Mouse (Mus musculus) intestine, embryonic 15.5 days (tissue): ENCODE measurements around the gene Tmem131. TPM values are rescaled to one million over a fixed set of nuclear protein-coding genes. Genes with fewer than 3 reads are reported as not detected.

Experiments used
- ATAC-seq: fragments of 200-750 bp; cut with Nextera tagmentation; 2 replicates; pipeline ENCODE4 v1.8.0; 2017; ENCODE audit warnings: moderate TSS enrichment, moderate library complexity
- H3K27ac ChIP-seq: fragments of 300-500 bp; sonication (generic); 2 replicates; pipeline ENCODE4 v1.5.1; 2015; ENCODE audit warnings: mild to moderate bottlenecking, inconsistent platforms
- H3K27me3 ChIP-seq: fragments of 300-500 bp; sonication (generic); replicated peaks from 2 replicates; pipeline ENCODE4 v1.6.1; 2015; ENCODE audit warnings: inconsistent platforms
- H3K36me3 ChIP-seq: fragments of 300-500 bp; sonication (generic); 2 replicates; pipeline ENCODE4 v1.6.1; 2015; ENCODE audit warnings: inconsistent platforms
- H3K4me1 ChIP-seq: fragments of 300-500 bp; sonication (generic); replicated peaks from 2 replicates; pipeline ENCODE4 v1.6.1; 2015; ENCODE audit warnings: inconsistent platforms
- H3K4me2 ChIP-seq: fragments of 300-500 bp; sonication (generic); replicated peaks from 2 replicates; pipeline ENCODE4 v1.6.1; 2015; ENCODE audit warnings: mild to moderate bottlenecking, inconsistent platforms
- H3K4me3 ChIP-seq: fragments of 300-500 bp; sonication (generic); replicated peaks from 2 replicates; pipeline ENCODE4 v1.5.1; 2015; ENCODE audit warnings: inconsistent platforms
- H3K9ac ChIP-seq: fragments of 300-500 bp; sonication (generic); 2 replicates; pipeline ENCODE4 v1.6.1; 2015; ENCODE audit warnings: inconsistent platforms
- H3K9me3 ChIP-seq: fragments of 300-500 bp; sonication (generic); 2 replicates; pipeline ENCODE4 v1.6.1; 2016; ENCODE audit warnings: inconsistent platforms
- WGBS: fragments of 180-500 bp; shearing (Covaris S2); methylation state at CpG from one replicate; pipeline ENCODE4 v1.1.7; 2015; 5-methylcytosine and 5-hydroxymethylcytosine counted together
- polyA plus RNA-seq: library from polyadenylated mRNA; unstranded; fragments of >200 nt; fragmentation: Nextera tagmentation; extraction: Ambion mirVana; gene quantifications from 2 replicates; pipeline ENCODE4 v1.2.1, GENCODE M21; 2015

Gene Tmem131
- polyA plus RNA-seq, 1 experiment from 2014 or later = 13.7 TPM

DNA sequence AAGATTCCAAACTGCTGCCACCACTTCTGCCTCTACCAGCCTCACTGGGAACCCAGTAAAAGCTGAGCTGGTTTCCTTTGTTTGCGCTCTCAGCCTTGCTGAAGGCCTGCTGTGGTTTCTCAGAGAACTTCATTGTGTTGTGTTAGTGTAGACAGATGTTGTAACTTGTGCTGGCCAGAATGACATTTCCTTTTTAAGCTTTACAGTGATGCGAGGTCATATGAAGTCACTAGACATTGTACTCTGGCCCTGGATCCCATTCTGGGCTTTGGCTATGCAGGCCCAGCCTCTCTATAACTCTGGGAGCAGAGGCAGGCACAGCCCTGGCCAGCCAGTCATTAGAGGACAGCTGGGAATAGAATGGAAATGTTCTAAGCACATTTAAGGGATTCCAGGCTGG is 81.7 kb downstream of the Tmem131 start:
- Histone ChIP-seq H3K27ac (peak overlapping the region; percentile 29; the same call in 1 of the 2 replicates), H3K4me1 (peaks cover 7% of the 10 kb centered on the region; the same call in 1 of the 2 replicates), H3K27me3 (no peaks in the 10 kb centered on the region), H3K4me3 (no peak overlapping the region), H3K9ac (no peak overlapping the region), H3K9me3 (no peaks in the 10 kb centered on the region), H3K4me2 (no peak overlapping the region), H3K36me3 (no peaks in the 10 kb centered on the region)
- WGBS = 73% methylated on average over 2 of the region's 2 CpGs
- ATAC-seq = no peak

GRCm38 (mm10) chr1:36860876-36861275 is 82.6 kb downstream of the Tmem131 start:
- no peaks in the 10 kb centered on the region for H3K9me3 ChIP-seq
- no peak overlapping the region; the same call in 1 of the 2 replicates for H3K27ac ChIP-seq
- H3K9ac ChIP-seq = no peak overlapping the region
- no peaks in the 10 kb centered on the region for H3K36me3 ChIP-seq
- no peak overlapping the region for H3K4me3 ChIP-seq
- H3K4me2 ChIP-seq = no peak overlapping the region
- H3K27me3 ChIP-seq = no peaks in the 10 kb centered on the region
- H3K4me1 ChIP-seq = peaks cover 7% of the 10 kb centered on the region; the same call in 1 of the 2 replicates
- WGBS = 29% methylated on average over 1 of the region's 1 CpGs
- ATAC-seq = no peak

GRCm38 (mm10) chr1:36860431-36860849 is 83.0 kb downstream of the Tmem131 start:
- no peaks in the 10 kb centered on the region for H3K27me3 ChIP-seq
- H3K9me3 ChIP-seq = no peaks in the 10 kb centered on the region
- 31% methylated on average over 4 of the region's 4 CpGs for WGBS
- H3K4me3 ChIP-seq = no peak overlapping the region
- no peak overlapping the region for H3K9ac ChIP-seq
- no peaks in the 10 kb centered on the region for H3K36me3 ChIP-seq
- no peak for ATAC-seq
- no peak overlapping the region for H3K4me2 ChIP-seq
- peaks cover 7% of the 10 kb centered on the region; the same call in 1 of the 2 replicates for H3K4me1 ChIP-seq
- no peak overlapping the region; the same call in 1 of the 2 replicates for H3K27ac ChIP-seq

DNA sequence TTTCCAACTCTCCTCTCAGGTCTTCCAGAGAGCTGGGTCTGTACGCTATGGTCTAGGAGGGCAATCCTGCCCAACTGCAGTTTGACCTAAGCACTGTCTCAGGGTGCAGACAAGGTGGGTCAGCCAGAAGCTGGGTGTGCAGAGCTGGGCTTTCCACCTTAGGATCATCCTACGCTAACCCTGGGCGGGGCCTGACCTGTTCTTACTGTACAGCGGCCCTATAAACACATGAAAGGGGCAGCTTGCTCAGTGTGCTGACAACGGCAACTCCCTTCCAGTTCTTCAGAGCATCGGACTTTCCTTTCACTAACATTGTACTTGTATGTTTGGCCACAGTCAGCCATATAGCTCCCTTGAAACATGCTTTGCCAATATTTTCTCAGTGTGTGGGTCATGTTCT is 86.4 kb downstream of the Tmem131 start:
- H3K9me3 ChIP-seq = no peaks in the 10 kb centered on the region
- 90% methylated on average over 6 of the region's 6 CpGs for WGBS
- ATAC-seq = no peak

DNA sequence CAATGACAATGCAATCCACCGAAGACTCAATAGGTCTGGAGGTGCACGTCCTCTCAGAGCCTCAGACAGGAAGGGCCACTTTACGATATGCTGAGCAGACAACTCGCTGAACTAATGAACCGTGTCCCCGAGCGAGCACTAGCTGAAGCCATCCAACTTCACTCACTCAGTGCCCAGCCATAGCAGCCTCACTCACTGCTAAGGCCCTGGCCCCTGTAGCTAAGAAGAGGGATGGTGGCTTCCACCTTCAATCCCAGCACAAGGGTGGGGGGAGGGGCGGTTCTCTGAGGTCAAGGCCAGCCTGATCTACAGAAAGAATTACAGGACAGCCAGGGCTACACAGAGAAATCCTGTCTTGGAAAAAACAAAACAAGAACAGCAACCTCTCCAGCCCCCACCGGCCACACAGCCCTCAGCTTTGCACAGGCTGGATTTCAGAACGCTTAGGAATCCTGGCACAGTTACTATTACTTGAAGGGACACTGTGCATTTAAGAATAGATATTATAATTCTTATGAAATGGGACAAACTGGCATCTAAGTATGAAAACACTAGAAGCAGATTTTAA is 89.2 kb downstream of the Tmem131 start:
- Histone ChIP-seq H3K4me2 (no peak overlapping the region), H3K4me3 (no peak overlapping the region), H3K9ac (no peak overlapping the region), H3K9me3 (no peaks in the 10 kb centered on the region), H3K27ac (no peak overlapping the region), H3K4me1 (no peaks in the 10 kb centered on the region), H3K36me3 (no peaks in the 10 kb centered on the region), H3K27me3 (no peaks in the 10 kb centered on the region)
- no peak for ATAC-seq
- WGBS = 85% methylated on average over 10 of the region's 10 CpGs

More for the DNA sequence above, 86.4 kb downstream of the Tmem131 start:
- Histone ChIP-seq H3K4me2 (no peak overlapping the region), H3K4me3 (no peak overlapping the region), H3K27ac (no peak overlapping the region), H3K27me3 (no peaks in the 10 kb centered on the region), H3K4me1 (peaks cover 7% of the 10 kb centered on the region; the same call in 1 of the 2 replicates), H3K36me3 (no peaks in the 10 kb centered on the region), H3K9ac (no peak overlapping the region)

- 78% methylated on average over 6 of the region's 6 CpGs for WGBS
Measured at GRCm38 (mm10) chr1:36852085-36852484, 91.4 kb downstream of the Tmem131 start.

DNA sequence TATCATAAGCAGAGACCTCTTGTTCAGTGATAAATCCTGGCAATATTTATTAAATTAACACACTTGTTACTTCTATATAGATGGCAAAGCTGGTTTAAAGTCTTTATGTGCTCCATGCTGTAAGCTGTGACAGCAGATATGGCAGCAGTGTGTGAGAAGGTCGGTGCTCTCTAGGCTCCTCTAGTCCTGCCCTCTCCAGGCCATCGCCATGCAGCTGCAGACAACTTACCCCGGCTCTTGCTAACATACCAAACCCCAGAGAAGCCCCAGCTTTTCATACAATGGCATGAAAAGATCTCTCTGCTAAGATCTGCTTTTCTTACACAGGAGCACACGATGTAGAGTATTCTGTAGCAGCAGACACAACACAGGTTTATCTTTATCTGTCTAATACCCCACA is 92.1 kb downstream of the Tmem131 start:
- H3K27me3 ChIP-seq = no peaks in the 10 kb centered on the region
- WGBS = 77% methylated on average over 4 of the region's 4 CpGs
- no peaks in the 10 kb centered on the region for H3K9me3 ChIP-seq
- no peaks in the 10 kb centered on the region for H3K4me1 ChIP-seq
- no peak for ATAC-seq
- no peak overlapping the region for H3K9ac ChIP-seq
- H3K4me2 ChIP-seq = no peak overlapping the region
- H3K4me3 ChIP-seq = no peak overlapping the region
- no peak overlapping the region for H3K27ac ChIP-seq
- H3K36me3 ChIP-seq = no peaks in the 10 kb centered on the region

More at GRCm38 (mm10) chr1:36852085-36852484, 91.4 kb downstream of the Tmem131 start:
- no peak overlapping the region for H3K27ac ChIP-seq
- no peak for ATAC-seq
- no peaks in the 10 kb centered on the region for H3K4me1 ChIP-seq
- H3K36me3 ChIP-seq = no peaks in the 10 kb centered on the region
- H3K9ac ChIP-seq = no peak overlapping the region
- no peaks in the 10 kb centered on the region for H3K27me3 ChIP-seq
- H3K4me2 ChIP-seq = no peak overlapping the region
- H3K4me3 ChIP-seq = no peak overlapping the region
- no peaks in the 10 kb centered on the region for H3K9me3 ChIP-seq

GRCm38 (mm10) chr1:36848036-36848435 is 95.4 kb downstream of the Tmem131 start:
- H3K9me3 ChIP-seq = no peaks in the 10 kb centered on the region
- no peak overlapping the region for H3K9ac ChIP-seq
- no peaks in the 10 kb centered on the region for H3K36me3 ChIP-seq
- H3K27ac ChIP-seq = no peak overlapping the region
- H3K4me3 ChIP-seq = no peak overlapping the region
- no peaks in the 10 kb centered on the region for H3K27me3 ChIP-seq
- WGBS = 74% methylated on average over 1 of the region's 1 CpGs
- no peak for ATAC-seq
- H3K4me2 ChIP-seq = no peak overlapping the region
- H3K4me1 ChIP-seq = no peaks in the 10 kb centered on the region; the same call in 1 of the 2 replicates

- no peak overlapping the region for H3K4me3 ChIP-seq
- WGBS = 65% methylated on average over 8 of the region's 8 CpGs
- ATAC-seq = no peak
Measured at GRCm38 (mm10) chr1:36847276-36847675, 96.2 kb downstream of the Tmem131 start.

DNA sequence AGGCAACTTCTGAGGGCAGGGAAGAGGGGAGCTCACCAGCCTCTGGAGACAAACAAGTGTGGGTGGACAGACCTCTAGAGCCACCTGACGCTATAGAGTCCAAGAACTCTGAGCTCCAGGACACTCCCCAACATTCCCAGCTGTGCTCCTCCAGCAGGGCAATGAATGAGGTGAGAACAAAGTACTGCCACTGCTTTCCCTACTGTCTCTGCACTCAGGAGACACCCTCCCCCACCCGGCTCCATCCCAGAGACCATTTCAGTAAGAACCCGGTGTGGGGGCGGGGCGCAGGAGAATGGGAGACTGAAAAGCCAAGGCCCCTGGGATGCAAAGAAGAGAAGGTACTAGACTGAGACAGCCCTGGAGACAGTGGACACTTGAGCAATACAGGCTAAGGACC is 98.4 kb downstream of the Tmem131 start:
- WGBS = 34% methylated on average over 5 of the region's 5 CpGs
- no peak overlapping the region for H3K9ac ChIP-seq
- no peak overlapping the region for H3K4me3 ChIP-seq
- 0 out of 2 replicates have a peak, but pooled peaks cover 4% of the 10 kb centered on the region for H3K36me3 ChIP-seq
- H3K4me2 ChIP-seq = no peak overlapping the region
- H3K27ac ChIP-seq = no peak overlapping the region
- H3K9me3 ChIP-seq = no peaks in the 10 kb centered on the region
- no peaks in the 10 kb centered on the region for H3K27me3 ChIP-seq
- peak; percentile 43; the same call in 1 of the 2 replicates for ATAC-seq
- H3K4me1 ChIP-seq = no peaks in the 10 kb centered on the region; the same call in 1 of the 2 replicates

More at GRCm38 (mm10) chr1:36847276-36847675, 96.2 kb downstream of the Tmem131 start:
- Histone ChIP-seq H3K9ac (no peak overlapping the region), H3K9me3 (no peaks in the 10 kb centered on the region), H3K27me3 (no peaks in the 10 kb centered on the region), H3K4me2 (no peak overlapping the region), H3K4me1 (no peaks in the 10 kb centered on the region; the same call in 1 of the 2 replicates), H3K27ac (no peak overlapping the region), H3K36me3 (no peaks in the 10 kb centered on the region)

GRCm38 (mm10) chr1:36841806-36842205 is 101.7 kb downstream of the Tmem131 start:
- H3K27ac ChIP-seq = no peak overlapping the region

GRCm38 (mm10) chr1:36840959-36841358 is 102.5 kb downstream of the Tmem131 start:
- WGBS = 78% methylated on average over 2 of the region's 2 CpGs

More at GRCm38 (mm10) chr1:36841806-36842205, 101.7 kb downstream of the Tmem131 start:
- 67% methylated on average over 1 of the region's 1 CpGs for WGBS
- Histone ChIP-seq H3K4me1 (no peaks in the 10 kb centered on the region; the same call in 1 of the 2 replicates), H3K27me3 (no peaks in the 10 kb centered on the region), H3K4me2 (no peak overlapping the region), H3K4me3 (no peak overlapping the region), H3K9ac (no peak overlapping the region), H3K36me3 (peaks cover 10% of the 10 kb centered on the region; the same call in 1 of the 2 replicates), H3K9me3 (no peaks in the 10 kb centered on the region)
- no peak for ATAC-seq

DNA sequence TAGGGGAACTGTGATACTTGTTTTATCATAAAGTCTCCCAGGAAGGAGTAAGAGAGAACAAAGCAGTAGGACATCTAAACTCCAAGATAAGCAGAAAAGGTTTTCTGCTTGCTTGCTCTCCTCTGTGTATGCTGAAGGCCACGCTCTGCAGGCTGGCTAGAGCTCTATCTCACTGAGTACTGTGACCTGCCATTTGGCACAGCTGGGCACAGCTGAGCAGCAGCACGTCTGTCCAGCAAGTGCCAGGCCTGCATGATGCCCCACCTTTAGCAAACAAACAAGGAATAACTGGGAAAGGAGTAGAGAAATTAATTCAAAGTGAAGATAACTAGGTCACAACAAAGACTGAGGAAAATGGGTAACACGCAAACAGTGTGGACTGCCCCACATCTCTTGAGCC is 103.6 kb downstream of the Tmem131 start:
- Histone ChIP-seq H3K9me3 (no peaks in the 10 kb centered on the region), H3K4me3 (no peak overlapping the region), H3K27me3 (no peaks in the 10 kb centered on the region), H3K36me3 (peaks cover 17% of the 10 kb centered on the region; the same call in 1 of the 2 replicates), H3K4me1 (no peaks in the 10 kb centered on the region; the same call in 1 of the 2 replicates), H3K4me2 (no peak overlapping the region), H3K27ac (no peak overlapping the region), H3K9ac (no peak overlapping the region)
- 82% methylated on average over 3 of the region's 3 CpGs for WGBS
- ATAC-seq = no peak

More at GRCm38 (mm10) chr1:36840959-36841358, 102.5 kb downstream of the Tmem131 start:
- H3K27me3 ChIP-seq = no peaks in the 10 kb centered on the region
- H3K4me1 ChIP-seq = no peaks in the 10 kb centered on the region; the same call in 1 of the 2 replicates
- H3K9ac ChIP-seq = no peak overlapping the region
- H3K9me3 ChIP-seq = no peaks in the 10 kb centered on the region
- H3K36me3 ChIP-seq = peaks cover 12% of the 10 kb centered on the region; the same call in 1 of the 2 replicates
- no peak overlapping the region for H3K27ac ChIP-seq
- no peak overlapping the region for H3K4me2 ChIP-seq
- no peak for ATAC-seq
- no peak overlapping the region for H3K4me3 ChIP-seq
